Mouse (Mus musculus): ENCODE measurements around the gene Nol12. TPM values are rescaled to one million over a fixed set of nuclear protein-coding genes. Genes with fewer than 3 reads are reported as not detected.
A peak's percentile ranks its signal among the peaks of the same experiment; 100 is the strongest.

Nol12 gene
- polyA plus RNA-seq, 3 experiments from 2014 or later: 38.8 to 53.8 (median 51.1) TPM

DNA sequence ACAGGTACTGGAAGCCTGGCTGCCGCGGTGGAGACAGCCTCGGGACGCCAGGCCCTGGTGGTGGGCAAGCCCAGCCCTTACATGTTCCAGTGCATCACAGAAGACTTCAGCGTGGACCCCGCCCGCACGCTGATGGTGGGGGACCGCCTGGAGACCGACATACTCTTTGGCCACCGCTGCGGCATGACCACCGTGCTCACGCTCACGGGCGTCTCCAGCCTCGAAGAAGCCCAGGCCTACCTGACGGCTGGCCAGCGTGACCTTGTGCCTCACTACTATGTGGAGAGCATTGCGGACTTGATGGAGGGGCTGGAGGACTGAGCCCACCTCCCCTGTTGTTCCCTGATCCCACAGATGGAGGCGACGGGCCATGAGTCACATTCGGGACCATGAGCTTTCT is 16.6 kb upstream of the Nol12 start:
- no peak for ATAC-seq

DNA sequence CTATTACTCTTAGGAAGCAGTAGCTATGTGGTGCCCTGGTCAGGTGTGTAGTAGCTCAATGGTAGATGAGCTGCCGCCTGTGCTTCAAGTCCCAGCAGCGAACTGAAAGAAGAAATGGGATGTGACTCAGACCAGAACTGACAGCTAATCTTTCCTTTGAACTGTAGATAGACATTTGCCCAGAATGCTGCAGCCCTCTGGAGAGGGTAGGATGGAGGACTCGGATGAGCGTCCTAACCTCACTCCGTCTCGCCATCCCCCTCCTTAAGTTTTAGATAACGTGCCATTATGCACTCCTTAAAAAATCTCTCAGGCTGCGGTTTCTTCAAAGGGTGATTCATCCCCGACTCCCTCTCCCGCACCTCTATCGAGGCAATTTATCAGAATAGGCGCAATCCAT is 14.8 kb upstream of the Nol12 start:
- no peak for ATAC-seq

DNA sequence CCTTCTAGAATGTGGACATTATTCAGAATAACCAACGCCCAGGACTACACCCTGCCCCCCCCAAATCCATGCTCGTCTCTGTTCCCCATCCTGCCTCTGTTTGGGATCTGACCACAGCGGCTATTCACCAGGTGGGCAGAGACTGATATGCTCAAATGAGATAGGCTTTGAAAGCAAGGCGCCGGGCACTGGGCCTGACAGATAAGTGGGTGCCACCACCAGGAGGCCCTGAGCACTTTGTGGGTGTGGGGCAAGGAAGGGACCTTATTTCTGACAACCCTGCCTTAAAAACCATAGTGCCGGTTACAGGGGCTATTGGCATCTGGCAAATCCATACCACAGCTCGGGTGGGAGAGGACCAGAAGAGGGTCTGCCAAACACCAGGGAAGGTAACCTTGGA is 12.0 kb upstream of the Nol12 start:
- no peak for ATAC-seq

DNA sequence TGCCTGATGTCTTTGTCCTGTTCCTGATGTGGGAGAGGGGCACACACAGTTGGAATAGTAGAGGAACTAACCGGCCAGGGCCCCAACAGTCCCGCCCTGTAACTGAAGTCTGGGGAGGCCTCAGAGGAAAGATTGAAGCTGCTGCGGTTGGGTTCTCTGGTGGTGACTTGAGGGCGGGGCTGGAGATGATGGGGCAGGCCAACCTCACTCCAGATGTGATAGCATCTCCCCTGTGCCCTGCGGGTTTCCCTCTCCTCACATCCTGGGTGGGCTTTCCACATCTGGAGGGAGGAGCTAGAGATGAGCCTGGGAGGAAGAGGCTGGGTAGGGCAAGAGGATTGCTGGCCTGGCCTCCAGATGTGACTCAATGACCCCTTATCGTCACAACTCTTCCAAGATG is 11.1 kb upstream of the Nol12 start:
- ATAC-seq: peak; percentile 63

DNA sequence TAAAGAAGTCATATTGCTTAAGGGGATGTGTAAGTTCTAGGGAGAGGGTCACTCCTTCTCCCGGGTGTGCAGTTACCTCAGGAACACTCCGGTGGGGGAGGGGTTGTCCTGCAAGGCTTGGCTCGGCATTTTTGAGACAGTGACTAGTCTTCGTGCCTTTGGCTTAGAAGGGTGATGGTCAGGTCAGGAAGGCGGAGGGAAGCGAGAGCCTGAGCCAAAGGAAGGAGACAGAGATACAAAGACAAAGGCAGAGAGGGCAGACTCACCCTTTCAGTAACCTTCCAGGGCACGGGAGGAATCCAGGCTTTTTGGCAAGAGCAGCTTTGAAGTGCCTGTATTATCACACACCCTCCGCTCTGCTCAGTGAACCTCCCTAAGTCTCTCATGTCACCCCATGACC is 9.6 kb upstream of the Nol12 start:
- ATAC-seq: no peak

DNA sequence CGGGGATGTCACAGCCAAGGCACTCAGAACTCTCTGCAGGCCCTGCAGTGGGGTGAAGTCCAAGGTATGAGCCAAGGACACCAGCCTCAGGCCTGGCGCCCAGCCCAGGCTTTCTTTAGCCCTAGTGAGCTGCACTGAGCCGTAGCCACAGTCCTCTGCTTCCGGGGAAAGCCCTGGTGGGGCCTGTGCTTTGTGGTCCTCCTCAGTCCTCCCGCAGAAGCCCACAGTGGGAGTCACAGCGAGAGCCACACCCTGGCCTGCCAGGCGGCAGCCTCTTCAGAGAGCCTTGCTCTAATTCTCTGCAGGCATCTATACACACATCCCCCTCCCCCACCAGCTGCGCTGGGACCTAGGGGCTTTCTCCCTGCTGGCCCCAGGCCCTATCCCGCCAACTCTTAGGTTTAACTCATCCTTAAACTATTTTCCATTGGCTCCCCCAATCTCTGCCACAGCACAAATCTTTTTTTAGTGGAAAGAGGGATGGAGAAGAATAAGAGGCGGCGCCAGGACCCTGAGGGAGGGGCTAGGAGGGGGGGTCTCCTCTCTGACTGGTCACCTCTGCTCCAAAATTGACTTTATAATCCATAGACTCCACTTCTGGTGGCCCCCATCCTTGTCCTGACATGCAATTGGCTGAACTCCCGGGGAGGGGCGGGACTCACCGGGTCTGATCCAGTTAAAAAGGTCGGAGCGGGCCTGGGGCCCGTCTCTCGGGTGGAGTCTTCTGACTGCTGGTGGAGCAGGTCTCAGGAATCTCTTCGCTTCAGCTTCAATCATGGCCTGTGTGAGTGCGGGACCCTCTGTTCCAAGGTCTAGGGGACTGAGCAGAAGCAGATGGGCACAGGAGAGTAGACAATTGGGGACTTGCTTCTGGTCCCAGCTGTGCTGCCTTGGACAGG is 8.5 kb upstream of the Nol12 start, which contains the start of gene Lgals1:
Gene Lgals1 (plus strand): TSS at position 705 of the 899 bp plus-strand sequence.
- peak; percentile 59 for ATAC-seq

DNA sequence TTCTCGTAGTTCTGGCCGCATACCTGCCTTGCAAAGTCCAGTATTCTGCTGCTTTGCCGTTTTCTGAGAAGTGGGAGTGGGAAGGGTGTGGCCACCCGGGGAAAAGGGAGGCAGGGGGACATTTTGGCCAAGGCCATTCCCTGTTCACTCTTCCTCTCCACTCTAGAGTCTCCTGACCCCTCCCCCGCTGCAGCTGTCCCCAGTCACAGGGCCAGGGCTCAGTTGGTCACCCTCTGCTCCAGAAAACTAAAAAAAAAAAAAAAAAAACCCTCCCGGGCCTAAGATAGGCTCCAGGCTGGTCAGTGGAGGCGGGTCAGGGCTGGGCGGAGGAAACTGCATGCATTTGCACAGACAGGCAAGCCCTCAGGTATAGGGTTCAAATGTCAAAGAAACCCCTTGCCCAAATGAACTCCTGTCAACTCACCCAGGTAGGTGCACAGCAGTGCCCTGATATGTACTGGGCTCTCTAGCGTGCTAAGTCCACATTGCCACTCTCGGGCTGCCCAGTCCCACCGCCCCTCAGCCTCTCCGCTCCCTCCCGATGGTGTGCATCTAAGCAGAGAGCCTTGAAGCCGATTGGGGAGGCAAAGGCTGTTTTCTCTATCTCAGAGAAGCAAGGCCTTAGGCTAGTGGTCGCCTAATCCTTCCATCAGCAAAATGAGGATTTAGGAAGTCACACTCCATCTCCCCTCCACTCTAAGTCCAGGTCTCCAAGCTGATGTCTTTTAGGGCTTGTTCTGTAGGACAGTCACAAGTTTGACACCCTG is 7.5 kb upstream of the Nol12 start:
- no peak for ATAC-seq

DNA sequence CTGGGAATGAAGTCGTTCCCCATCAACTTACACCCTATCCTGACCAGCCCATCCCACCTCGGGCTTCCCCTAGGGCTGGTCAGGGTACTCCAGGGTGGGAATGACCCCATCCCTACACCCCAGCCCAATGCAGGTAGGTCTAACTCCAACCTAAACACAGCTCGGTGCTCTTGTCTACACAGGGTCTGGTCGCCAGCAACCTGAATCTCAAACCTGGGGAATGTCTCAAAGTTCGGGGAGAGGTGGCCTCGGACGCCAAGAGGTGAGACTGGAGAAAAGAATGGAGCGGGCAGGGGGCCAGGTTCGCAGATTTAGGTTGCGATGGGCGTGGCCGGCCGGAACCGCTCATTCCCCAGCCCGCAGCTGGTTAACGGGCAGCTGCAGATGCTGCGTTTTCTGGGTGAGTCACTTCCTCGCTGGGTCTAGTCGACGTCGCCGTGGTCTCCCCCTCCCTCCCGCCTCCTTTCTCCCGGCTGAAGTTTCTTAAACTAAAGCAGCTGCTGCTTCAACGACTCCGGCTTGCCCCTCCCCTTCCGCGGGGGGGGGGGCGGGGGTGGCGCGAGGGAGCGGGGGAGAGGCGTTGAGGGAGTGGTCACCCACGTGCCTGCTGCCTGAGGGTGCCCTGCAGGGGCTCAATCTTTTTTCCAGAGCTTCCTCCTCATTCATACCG is 6.8 kb upstream of the Nol12 start:
- ATAC-seq: peak; percentile 78

DNA sequence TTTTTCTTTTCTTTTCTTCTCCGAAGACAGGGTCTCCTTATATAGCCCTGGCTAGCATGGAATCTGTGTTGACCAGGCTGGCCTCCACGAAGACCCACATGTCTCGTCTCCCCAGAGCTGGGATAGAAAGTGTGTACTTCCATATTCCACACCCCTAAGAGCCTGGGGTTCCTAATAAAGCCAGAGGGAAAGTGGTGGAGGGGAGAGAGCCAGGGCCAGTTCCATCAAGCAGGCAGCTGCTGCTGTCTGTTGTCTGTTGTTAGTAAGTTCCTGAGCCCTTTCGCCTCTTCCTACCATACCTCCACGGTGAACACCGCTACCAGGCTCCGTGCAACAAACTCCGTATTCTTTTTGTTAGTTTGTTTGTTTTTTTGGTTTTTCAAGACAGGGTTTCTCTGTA is 6.2 kb upstream of the Nol12 start:
- ATAC-seq: no peak

DNA sequence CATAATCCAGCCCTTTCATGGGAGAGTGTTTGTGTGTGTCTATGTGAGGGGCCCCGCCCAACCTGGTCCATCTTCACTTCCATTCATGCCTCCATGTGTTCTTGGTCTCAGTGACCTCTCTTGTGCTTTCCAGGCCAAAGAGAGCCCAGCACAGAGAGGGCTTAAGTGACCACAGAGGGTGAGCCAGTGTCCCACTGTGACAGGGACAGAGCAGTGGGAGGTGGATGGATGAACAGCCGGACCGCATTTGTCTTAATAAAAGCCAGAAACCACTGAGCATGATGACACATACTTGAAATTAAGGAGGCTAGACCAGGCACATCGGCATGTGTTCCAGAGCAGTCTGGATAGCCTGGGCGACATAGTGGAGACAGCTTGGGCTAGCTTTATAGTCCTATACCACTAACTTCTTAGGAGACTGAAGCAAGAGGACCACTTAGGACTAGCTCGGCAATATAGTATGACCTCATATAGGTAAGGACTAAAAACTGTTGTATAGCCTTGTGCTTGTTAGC is 4.5 kb upstream of the Nol12 start:
- ATAC-seq: no peak

DNA sequence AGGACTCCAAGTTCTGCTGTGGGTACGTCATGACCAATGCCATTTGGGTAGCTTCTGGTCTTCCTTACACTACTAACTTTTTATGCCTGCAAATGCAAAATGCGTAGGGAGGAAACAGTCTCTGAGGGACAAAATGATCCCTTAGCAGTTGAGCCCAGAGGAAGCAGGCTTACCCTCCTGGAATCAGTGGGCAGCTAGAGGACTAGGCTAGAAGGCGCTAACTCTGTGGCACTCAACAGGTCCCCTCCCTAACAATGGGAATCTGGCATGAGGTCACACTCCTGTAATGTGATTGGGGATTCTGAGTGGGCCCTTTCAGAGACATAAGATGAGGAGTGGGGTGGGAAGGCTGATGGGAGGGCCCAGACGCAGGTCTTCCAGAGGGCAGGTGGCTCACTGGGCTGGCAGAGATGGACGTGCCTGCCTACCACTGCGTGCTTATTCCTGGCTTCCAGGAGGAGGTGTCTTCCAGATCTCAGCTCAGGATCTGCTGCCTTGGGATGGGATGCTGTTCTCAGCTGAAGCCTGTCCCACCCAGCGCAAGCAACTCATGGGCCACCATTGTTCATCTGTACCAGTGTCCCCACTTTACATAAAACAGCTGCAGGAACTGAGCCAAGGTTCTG is 3.8 kb upstream of the Nol12 start:
- ATAC-seq: no peak

DNA sequence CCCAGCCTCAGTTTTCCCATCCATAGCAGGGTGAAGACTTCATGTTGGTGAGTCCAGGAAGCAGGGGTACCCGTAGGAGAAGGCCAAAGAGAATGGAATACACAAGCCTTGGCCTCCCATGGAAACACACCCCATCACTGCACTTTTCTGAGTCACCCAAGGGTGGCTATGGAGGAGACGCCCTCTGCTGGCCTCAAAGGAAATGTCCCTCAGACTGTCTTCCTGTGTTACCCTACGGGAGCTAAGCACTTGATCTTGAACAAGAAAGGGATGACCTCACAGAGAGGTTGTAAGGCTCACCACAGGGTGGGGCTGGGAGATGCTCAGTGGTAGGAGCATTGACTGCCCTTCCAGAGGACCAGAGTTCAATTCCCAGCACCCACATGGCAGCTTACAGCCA is 3.2 kb upstream of the Nol12 start:
- ATAC-seq: peak; percentile 60

DNA sequence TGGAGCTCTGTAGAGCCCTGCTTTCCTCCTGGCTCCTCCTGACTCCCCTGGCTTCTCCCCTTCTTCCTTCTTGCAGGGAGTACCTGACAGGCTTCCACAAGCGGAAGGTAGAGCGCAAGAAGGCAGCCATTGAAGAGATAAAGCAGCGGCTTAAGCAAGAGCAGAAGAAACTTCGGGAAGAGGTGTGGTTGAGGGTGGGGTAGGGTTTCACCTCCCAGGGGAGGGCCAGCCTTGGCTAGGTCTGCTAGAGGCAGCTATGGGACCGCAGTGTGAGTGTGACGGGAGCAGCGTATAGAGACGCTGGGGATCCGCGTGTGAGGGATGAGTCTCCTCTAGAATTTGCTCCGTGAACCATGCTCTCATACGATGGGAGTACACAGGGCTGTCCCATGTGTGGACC is 1.7 kb downstream of the Nol12 start:
- ATAC-seq: no peak

DNA sequence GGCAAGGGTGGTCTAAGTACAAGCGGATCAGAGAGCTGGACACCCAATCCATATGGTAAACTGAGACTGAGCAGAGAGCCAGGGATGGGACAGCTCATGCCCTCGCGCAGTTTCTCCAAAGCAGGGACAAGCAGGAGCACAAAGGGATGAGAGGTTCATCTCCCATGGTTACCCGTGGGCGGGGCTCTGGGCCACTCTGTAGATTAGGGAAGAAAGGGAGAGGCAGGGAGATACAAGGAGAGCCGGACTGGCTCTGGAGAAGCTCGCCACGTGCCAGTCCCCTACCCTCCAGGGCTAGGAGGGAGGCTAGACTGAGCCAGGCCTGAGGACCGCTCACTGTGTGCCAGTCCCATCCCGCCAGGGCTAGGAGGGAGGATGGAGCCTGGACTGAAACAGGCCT is 2.6 kb downstream of the Nol12 start:
- ATAC-seq: no peak

DNA sequence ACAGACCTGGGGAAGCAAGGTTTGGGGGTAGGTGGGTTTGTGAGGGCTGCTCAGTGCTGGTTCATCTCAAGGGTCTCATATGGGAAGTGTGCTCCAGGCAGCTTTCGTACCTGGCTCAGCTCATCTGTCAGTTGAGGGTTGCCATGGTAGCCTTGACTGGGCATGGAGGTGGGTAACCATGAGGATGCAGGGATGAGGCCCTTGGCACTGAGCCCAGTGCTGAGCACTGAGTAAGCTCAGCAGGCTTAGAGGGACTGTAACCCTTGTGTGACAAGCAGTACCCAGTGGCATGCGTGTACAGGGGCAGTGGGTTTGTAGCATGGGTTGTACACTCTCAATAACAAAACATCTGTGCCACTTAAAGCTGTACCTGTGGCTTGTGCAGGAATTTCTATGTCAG is 3.2 kb downstream of the Nol12 start:
- ATAC-seq: no peak

DNA sequence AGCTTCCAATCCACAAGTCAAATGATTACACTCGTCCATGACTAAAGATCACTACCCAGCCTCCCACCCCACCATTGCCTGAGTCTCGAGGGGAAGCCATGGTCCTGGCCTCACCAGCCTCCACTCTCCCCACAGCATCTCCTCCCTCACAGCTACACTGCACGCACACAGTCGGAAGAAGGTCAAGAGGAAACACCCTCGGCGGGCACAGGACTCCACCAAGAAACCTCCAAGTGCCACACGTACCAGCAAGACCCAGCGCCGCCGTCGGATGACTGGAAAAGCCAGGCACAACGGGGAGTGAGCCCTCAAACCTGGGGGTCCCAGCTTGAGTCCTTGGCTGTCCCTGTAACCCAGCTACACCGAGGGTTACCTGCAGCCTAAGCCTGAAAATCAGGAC is 5.6 kb downstream of the Nol12 start:
- no peak for ATAC-seq

DNA sequence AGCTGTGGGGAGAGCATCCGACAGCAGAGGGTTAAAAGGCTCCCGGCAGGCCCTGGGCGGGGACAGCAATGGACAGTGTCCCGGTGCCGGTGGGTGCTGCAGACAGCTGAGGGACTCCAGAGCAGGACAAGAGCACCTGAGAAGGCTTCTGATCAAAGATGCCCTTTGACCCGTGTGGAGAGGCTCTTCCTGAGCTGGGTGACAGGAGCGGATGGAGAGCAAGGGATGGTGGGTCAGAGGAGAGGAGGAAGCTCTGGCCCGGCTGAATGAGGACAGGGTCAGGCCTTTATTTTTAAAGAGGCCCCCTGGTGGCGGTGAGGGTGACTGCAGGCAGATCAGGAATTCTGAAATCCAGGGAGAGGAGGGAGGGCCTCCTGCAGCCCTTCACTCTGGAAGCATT is 7.9 kb downstream of the Nol12 start:
- peak; percentile 32 for ATAC-seq

DNA sequence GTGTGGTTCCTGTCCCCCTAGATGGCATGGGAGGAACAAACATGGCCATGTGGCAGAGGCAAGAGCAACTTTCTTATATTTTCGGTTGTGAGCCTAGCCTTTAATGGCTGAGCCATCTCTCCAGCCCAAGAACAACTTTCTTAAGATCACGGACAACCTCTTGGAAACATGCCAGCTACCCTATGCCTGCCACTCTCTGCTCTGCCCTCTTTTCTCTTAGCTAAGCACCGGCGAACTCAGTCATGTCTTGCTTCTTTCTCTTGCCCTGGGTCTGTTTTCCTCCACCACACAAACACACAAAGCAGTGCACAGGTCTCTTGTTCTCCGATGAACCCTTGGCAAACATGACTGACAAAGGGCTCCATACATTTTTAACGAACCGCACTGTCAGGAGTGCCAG is 11.5 kb downstream of the Nol12 start:
- no peak for ATAC-seq

DNA sequence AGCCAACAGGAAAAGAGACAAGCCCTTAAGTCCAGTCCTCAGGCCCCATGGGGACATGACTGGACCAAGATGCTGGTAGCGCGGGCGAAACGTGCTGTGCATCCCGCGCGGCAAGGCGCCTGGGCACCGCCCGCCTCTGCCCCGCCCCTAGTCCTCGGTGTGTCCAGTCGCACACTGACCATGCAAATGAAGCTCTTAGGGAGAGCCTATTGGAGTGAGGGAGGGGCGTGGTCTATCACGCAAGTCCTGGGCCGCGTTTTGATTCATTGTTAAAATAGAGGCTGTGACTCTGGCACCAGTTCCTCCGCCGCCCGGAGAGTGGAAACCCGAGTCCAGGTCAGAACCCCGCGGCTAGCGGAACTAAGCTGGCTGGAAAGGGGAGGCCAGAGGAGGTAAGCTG is 12.9 kb downstream of the Nol12 start, which contains the start of gene Triobp:
Gene Triobp (plus strand): TSS at position 68 of the 400 bp plus-strand sequence.
- no peak for ATAC-seq

DNA sequence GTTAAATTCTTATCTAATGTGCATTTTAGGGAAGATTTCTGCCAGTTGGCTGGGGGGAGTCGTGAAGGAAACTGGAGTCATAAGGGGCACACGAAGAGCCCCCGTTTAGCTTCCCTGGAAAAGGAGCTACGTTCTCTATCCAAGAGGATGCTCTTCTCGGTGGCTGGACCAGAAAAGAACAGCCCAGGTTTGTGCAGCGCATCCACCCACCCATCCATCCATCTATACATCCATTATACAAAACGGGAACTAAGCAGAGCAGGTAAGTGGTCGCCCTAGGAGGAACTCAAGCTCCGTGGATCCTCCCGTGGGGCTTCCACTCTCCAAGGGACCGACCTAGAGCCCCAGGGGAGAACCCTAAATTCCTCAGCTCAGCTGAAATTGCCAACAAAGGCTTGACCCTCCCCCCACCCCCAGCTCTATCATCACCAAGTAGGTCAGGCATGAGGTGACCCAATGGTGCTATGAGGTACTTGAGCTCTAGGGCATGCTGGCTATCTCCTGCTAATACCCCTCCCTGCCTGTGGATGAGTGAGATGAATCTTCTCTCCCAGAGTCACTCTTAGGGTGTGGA is 13.5 kb downstream of the Nol12 start:
- no peak for ATAC-seq

DNA sequence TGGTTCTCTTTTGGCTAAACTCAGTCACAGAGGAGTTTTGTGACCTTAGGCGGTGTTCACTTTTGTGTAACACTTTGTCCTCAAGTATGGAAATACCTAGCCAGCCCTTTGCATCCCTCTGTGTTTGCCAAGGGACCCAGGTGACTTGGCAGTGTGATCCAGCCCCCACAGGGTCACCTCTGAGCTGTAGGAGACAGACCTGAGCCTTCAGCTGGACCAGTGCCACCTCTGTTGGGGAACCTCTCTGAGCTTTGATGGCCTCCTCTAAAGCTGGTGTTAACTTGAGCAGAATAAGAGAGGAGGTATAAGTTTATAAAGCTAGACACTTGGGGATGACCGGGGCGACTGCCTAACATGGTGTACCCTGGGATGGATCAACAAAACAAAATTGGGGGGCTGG is 14.2 kb downstream of the Nol12 start:
- ATAC-seq: no peak

DNA sequence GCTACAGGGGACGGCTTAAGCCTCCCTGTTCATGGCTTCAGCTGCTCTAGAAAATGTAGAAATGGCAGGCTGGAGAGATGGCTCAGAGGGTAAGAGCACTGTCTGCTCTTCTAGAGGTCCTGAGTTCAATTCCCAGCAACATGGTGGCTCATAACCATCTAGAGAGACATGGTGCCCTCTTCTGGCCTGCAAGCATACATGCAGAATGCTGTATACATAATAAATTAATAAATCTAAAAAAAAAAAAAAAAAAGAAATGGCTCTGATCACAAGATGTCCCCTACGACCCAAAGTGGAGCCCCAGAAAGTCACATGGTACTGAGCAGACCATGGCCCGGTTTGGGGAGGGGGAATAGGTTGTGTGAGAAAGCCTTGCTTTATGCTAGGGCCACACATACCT is 20.9 kb downstream of the Nol12 start:
- ATAC-seq: no peak
